Mouse (Mus musculus) naive thymus-derived CD4-positive, alpha-beta T cell, adult 2 months (primary cell): ENCODE results near the gene Fat1.

Experiments
- DNase-seq: peaks from one replicate; pipeline ENCODE4 v3.0.0-alpha.2; 2011; ENCODE audit warnings: low read depth

The Fat1 gene

DNA sequence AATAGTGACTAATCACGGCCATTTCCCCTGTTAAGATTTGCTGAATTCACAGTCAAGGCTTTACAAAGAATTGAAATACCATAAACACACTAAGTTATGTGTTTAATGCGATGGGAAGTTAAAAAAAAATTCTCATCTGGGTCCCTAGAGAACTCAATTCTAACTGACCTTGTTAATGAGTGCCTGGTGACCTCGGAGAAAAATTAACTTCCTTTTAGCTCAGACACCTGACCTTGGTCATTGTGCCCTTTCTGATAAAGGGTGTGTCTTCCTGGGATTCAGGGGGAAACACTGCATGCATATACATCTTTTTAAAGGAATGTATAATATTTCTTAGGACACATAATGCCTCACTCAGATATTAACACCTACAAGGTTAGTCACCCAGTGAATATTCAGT is 68.8 kb downstream of the Fat1 start:
- no peak for DNase-seq

- no peak for DNase-seq
Observed at GRCm38 (mm10) chr8:45010685-45011084, 75.4 kb downstream of the Fat1 start.

DNA sequence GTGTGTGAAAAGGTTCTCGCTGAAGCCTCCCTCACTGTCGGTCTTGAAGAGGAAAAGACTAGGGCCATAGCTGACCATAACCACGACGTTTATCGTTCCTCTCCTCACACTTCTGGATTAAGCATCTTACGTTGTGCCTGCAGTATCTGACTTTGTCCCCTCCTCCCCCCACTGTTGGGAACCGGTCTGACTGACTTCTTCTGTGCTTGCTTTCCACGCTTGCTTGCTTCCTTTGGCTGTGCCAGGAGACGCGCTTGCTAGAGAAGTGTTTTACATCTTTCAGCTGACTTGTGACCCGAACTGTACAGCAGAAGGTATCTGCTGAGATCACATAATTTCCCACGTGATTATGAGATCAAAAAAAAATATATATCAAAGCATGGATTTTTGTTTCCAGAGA is 76.5 kb downstream of the Fat1 start:
- no peak for DNase-seq

GRCm38 (mm10) chr8:45013852-45014251 is 78.6 kb downstream of the Fat1 start:
- DNase-seq, result no peak

GRCm38 (mm10) chr8:45014498-45015067 is 79.3 kb downstream of the Fat1 start:
- DNase-seq, result no peak

- DNase-seq, result no peak
Observed at GRCm38 (mm10) chr8:45015876-45016275, 80.6 kb downstream of the Fat1 start.

DNA sequence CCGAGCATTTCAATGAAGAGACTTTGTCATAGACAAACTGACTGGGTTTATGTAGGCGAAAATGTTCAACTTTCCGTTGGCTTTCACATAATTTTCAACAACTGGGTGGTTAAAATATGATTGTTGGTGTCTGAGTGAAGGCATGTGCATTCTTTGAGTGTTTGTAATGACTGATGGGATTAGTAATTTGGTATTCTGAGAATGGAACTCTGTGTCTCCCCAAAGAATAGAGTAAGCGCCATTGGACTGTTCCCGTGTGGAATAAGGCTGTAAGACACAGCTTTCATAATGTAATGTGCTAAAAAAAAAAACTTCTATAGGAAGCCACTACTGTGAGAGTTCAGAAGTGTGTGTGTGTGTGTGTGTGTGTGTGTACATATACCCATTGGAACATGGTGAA is 84.0 kb downstream of the Fat1 start:
- DNase-seq, result no peak

DNA sequence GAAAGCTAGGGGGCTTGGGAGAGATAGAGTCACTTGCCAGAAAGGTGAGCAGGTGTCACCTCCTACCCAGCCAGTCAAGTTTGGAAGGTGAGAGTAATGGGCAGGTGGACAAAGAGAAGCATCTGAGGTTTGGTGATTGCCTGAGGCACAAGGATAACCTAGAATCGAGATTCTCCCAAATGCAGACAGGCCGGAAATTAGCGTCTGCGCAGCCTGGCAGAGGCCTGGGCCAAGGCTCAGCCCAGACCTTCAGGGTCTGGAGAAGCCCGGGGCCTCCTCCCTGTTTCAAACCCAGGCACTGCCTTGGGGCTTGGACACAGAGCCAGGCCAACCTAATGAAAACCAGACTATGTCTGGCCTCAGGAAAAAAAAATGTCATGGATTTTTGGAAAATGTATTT is 85.9 kb downstream of the Fat1 start:
- DNase-seq, result no peak

DNA sequence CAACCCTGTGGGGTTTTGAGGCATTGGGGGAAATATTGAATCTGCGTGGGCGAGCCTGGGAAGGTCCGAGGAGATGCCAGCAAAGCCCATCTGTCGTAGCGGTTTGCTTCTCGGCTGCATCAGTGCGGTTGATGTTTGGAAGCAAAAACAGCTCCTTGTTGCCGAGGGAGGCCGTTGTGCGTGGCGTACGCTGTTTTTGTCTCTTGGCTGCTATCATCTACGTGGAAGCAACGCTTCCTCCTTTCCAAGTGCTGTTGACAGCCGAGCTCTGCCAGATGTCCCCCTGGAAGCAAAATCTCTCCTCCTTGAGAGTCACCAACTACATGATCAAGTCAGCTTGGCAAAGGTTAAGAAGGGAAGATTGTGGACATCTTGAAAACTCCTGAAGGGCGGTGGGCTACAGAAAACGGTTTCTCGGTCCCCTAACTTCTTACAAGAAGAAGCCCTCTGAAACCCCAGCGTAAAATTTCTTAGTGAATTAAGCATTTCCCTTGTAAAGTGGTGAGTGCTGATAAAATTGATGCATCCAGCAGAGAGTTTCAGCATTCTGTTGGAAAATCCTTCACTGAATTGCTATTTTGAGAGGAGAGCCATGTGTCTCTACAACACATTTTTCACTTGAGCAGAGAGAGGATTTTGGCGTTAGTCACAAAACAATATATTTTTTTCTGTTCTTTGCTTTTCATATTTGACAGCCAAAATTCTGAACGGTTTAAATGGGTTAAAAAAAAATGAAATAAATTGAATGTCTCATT is 86.8 kb downstream of the Fat1 start:
- DNase-seq, result no peak

DNA sequence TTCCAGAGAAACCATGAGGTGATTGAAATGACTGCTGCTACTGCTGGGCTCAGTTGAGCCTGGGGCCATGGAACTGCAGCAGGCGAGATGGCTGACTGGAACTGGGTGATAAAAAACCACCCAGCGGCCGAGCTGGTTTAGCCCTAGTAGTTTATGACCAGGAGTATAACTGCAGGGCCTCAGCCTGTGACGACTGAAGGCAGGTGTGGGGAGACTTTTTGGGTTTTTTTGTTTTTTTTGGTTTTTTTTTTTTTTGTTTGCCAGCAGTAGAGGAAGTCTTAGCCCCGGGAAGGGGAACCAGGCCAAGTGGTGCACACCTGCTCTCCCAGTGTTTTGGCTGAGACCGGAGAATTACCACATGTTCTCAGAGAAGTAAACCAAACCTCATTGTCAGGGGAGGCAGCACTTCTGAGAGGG is 92.8 kb downstream of the Fat1 start:
- DNase-seq, result no peak

DNA sequence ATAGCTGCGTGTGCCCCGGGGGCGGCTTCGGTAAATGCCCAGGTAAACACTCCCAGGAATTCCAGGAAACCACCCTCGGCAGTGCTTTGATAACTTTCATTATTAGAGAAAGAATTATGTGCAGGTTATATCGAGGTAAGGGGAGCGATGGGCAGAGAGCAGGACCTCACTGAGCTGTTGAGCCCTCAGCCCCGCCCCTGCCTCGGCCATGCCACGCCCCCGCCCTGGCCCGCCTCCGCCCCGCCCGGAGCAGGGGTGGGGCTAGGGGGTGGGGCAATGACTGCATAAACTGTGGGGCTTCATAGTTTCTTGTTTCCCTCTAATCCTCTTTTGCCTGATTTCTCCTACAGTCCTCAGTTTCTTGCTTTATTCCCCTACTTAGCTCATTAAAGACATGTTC is 103.1 kb downstream of the Fat1 start:
- DNase-seq, result no peak

GRCm38 (mm10) chr8:45044160-45044559 is 108.9 kb downstream of the Fat1 start:
- no peak for DNase-seq

- DNase-seq, result no peak
Observed at GRCm38 (mm10) chr8:45050451-45050850, 115.2 kb downstream of the Fat1 start.

GRCm38 (mm10) chr8:45051236-45051635 is 116.0 kb downstream of the Fat1 start:
- no peak for DNase-seq

- no peak for DNase-seq
Observed at GRCm38 (mm10) chr8:45052205-45052604, 117.0 kb downstream of the Fat1 start.

- DNase-seq, result no peak
Observed at GRCm38 (mm10) chr8:45052618-45053017, 117.4 kb downstream of the Fat1 start.

GRCm38 (mm10) chr8:45055500-45055899 is 120.3 kb downstream of the Fat1 start:
- no peak for DNase-seq

GRCm38 (mm10) chr8:45056810-45057209 is 121.6 kb downstream of the Fat1 start:
- no peak for DNase-seq

DNA sequence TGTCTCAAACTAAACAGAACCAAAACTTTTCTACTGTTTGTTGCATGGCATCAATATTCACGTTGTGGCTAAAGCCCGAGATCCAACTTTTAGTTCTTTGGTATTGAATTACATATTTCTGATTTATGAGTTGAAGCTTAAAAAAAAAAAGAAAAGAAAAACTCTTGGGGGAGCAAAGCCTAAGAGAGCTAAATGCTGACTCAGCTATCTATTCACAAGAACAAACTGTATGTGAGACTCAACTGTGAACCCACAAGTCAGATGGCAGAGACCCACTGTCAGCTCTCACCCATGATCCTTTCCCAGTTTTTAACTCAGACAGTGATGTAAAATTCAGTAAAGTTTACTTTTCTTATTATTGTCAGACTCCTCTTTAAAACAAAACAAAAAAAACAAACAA is 124.8 kb downstream of the Fat1 start:
- no peak for DNase-seq

- DNase-seq, result no peak
Observed at GRCm38 (mm10) chr8:45062311-45062710, 127.1 kb downstream of the Fat1 start.

DNA sequence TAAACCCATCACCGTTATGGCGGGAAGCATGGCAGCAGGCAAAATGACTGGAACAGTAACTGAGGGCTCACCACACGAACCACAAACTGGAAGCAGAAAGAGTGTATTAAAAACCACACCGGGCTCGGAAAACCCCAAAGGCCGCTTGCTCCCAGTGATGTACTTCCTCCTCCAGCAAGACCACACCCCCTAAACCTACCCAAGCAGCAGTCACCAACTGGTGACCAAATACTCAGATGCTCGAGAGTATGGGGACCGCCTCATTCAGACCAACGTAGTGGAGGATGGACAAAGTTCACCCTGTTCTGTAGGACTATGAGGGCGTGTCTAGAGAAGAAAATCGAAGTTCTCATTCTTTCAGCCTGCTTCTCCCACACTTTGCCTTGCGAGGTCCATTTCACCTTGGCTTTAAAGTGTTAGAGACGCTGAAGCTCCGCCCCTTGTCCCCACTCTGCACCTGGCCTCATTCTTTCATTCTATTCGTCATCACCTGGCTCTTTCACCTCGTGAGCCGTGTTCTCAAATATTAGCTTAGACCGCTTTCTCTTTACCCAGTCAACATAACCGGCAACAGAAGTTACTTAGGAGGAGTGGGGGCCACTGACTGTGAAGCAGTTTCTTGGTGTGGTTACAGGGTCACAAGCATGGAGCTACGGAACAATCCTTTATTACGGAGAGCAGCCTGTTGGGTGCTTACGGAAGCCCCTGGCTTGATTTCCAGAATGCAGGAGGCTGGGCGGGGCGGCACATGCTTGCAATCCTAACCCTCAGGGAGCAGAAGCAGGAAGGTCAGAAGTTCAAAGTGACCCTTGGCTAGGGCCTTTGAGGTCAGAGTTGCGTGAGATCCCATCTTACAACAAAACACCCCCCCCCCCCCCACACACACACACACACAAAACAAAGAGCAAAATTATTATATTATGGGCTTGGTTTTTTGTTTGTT is 128.0 kb downstream of the Fat1 start:
- no peak for DNase-seq

DNA sequence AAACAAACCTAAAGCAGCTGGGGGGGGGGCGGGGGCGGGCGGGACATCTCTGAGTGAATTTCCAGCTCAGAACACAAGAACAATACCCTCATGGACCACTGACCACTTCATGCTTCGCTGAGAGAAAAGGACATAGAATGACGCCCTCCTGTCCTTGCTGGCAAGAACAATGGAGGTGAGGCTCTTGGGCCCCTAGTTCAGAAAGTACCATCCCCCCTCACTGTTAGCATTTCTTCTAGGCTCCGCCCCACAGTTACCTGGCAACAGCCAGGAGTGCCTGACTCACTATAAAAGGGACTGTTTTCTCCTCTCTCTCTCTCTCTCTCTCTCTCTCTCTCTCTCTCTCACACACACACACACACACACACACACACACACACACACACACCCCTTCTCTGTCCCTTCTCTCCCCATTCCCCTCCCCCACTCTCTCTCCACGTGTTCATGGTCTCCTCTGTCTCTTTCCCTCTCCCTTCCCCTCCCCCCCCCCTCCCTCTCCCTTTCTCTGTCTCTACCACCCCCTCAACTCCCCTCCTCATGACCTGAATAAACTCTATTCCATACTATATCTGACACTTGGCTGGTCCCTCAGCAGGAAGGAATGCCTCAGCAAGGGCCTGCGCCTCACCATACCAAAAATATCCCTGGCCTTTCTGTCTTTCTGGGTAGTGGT is 129.1 kb downstream of the Fat1 start:
- DNase-seq, result no peak
